Mouse (Mus musculus) heart, embryonic 14.5 days (tissue): ENCODE measurements around the gene Commd3. TPM values are rescaled to one million over a fixed set of nuclear protein-coding genes. Genes with fewer than 3 reads are reported as not detected.
A peak's percentile ranks its signal among the peaks of the same experiment; 100 is the strongest.

ENCODE experiments used
- ATAC-seq: fragments of 200-750 bp; cut with Nextera tagmentation; 2 replicates; pipeline ENCODE4 v1.8.0; 2017; ENCODE audit warnings: low read depth, moderate TSS enrichment; ENCODE audit not compliant: insufficient number of reproducible peaks, insufficient read depth, low FRiP score
- H3K27ac ChIP-seq, 2 experiments: fragments of 200-500 bp in 1 of 2; fragments of 300-500 bp in 1 of 2; sonication (generic) in 1 of 2; replicated peaks in 1 of 2; 2 replicates each; pipeline ENCODE4 v1.5.1; 2012 to 2014; ENCODE audit warnings: low read depth in 2 of 2, low read length in 2 of 2, control low read depth in 1 of 2, mild to moderate bottlenecking in 1 of 2, mixed read lengths in 1 of 2; ENCODE audit not compliant: control insufficient read depth in 1 of 2, insufficient read depth in 1 of 2
- H3K27me3 ChIP-seq: fragments of 300-500 bp; sonication (generic); 2 replicates; pipeline ENCODE4 v1.6.1; 2014; ENCODE audit warnings: mild to moderate bottlenecking, low read length, control low read depth; ENCODE audit not compliant: control insufficient read depth, insufficient read depth
- H3K36me3 ChIP-seq: fragments of 300-500 bp; sonication (generic); 2 replicates; pipeline ENCODE4 v1.6.1; 2014; ENCODE audit warnings: mild to moderate bottlenecking, control low read depth, low read length, mixed read lengths; ENCODE audit not compliant: control insufficient read depth, insufficient read depth
- H3K4me1 ChIP-seq, 2 experiments: fragments of 200-500 bp in 1 of 2; fragments of 300-500 bp in 1 of 2; sonication (generic) in 1 of 2; 2 replicates each; pipeline ENCODE4 v1.6.1; 2012 to 2014; ENCODE audit warnings: low read length in 2 of 2, control low read depth in 1 of 2, mixed read lengths in 1 of 2; ENCODE audit not compliant: control insufficient read depth in 2 of 2, insufficient read depth in 2 of 2
- H3K4me2 ChIP-seq: fragments of 300-500 bp; sonication (generic); 2 replicates; pipeline ENCODE4 v1.6.1; 2014; ENCODE audit warnings: mild to moderate bottlenecking, low read length
- H3K4me3 ChIP-seq, 2 experiments: fragments of 200-500 bp in 1 of 2; fragments of 300-500 bp in 1 of 2; sonication (generic) in 1 of 2; 2 replicates each; pipeline ENCODE4 v1.5.1; 2012 to 2014; ENCODE audit warnings: low read length in 2 of 2, mild to moderate bottlenecking in 2 of 2, control low read depth in 1 of 2, low read depth in 1 of 2, moderate library complexity in 1 of 2; ENCODE audit not compliant: control insufficient read depth in 1 of 2, insufficient read depth in 1 of 2
- H3K9ac ChIP-seq: fragments of 300-500 bp; sonication (generic); 2 replicates; pipeline ENCODE4 v1.6.1; 2014; ENCODE audit warnings: mild to moderate bottlenecking, low read length
- H3K9me3 ChIP-seq: fragments of 300-500 bp; sonication (generic); 2 replicates; pipeline ENCODE4 v1.6.1; 2016; ENCODE audit warnings: low read length, control low read depth; ENCODE audit not compliant: control insufficient read depth
- WGBS: fragments of 180-500 bp; shearing (Covaris S2); extraction: QIAGEN DNeasy Blood & Tissue Kit; methylation state at CpG from one replicate; pipeline ENCODE4 v1.1.7; 2014; 5-methylcytosine and 5-hydroxymethylcytosine counted together
- polyA plus RNA-seq: library from polyadenylated mRNA; unstranded; fragments of >200 nt; fragmentation: Nextera tagmentation; extraction: Ambion mirVana; gene quantifications from 2 replicates; pipeline ENCODE4 v1.2.1, GENCODE M21; 2014

Gene Commd3
- polyA plus RNA-seq, 1 experiment from 2014 or later: 206 TPM

- no peaks in the 10 kb centered on the region for H3K9me3 ChIP-seq
- H3K27ac ChIP-seq: no peak overlapping the region
- ATAC-seq: no peak
- H3K27me3 ChIP-seq: peaks cover 10% of the 10 kb centered on the region; the same call in 1 of the 2 replicates
- 0 out of 2 replicates have a peak, but pooled peaks cover 4% of the 10 kb centered on the region for H3K36me3 ChIP-seq
- no peak overlapping the region for H3K4me3 ChIP-seq
- WGBS: 22% methylated on average over 6 of the region's 6 CpGs
- H3K4me1 ChIP-seq: peaks cover 0 to 2% of the 10 kb centered on the region in 2 experiments; a peak in 2 of 4 replicates
- H3K4me2 ChIP-seq: peak overlapping the region; percentile 25; the same call in 1 of the 2 replicates
- H3K9ac ChIP-seq: no peak overlapping the region
Measured at GRCm38 (mm10) chr2:18671041-18671440, 1.1 kb upstream of the Commd3 start.

DNA sequence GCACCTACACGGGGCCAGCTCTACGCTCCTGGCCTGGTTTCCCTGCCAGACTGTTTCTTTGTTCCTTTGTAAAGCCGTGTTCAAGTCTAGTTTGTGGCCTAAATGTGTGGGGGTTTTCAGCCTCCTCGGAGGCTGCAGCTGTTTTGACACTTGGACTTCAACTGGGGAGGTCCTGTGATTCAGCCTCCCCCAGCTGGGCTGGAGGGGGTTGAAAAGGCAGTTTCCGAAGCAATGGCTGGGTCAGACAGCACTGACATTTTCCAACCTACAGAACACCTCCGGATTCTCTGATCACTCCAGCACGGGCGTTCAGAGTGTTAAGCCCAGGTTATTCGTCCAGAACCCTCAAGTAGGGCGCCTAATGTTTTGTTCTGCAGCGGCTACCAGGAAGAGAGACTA is 581 bp downstream of the Commd3 start:
- peak overlapping the region; percentile 82 for H3K4me2 ChIP-seq
- no peaks in the 10 kb centered on the region for H3K9me3 ChIP-seq
- H3K36me3 ChIP-seq: 0 out of 2 replicates have a peak, but pooled peaks cover 4% of the 10 kb centered on the region
- peaks cover 5% of the 10 kb centered on the region; the same call in 1 of the 2 replicates for H3K27me3 ChIP-seq
- WGBS: under 1% methylated on average over 11 of the region's 11 CpGs
- H3K4me1 ChIP-seq: peaks cover 0 to 2% of the 10 kb centered on the region in 2 experiments; a peak in 3 of 4 replicates
- H3K27ac ChIP-seq: peak overlapping the region; percentile 93 to 98
- H3K4me3 ChIP-seq: peak overlapping the region; percentile 84 to 92
- peak overlapping the region; percentile 99 for H3K9ac ChIP-seq
- no peak for ATAC-seq

GRCm38 (mm10) chr2:18673766-18674165 is 1.6 kb downstream of the Commd3 start:
- Histone ChIP-seq H3K4me2 (peak overlapping the region; percentile 82), H3K4me3 (no peak overlapping the region), H3K36me3 (0 out of 2 replicates have a peak, but pooled peaks cover 4% of the 10 kb centered on the region), H3K4me1 (peaks cover 4 to 5% of the 10 kb centered on the region in 2 experiments), H3K27ac (no peak overlapping the region), H3K9ac (no peak overlapping the region), H3K9me3 (no peaks in the 10 kb centered on the region), H3K27me3 (0 out of 2 replicates have a peak, but pooled peaks cover 5% of the 10 kb centered on the region)
- WGBS: 74% methylated on average over 4 of the region's 4 CpGs
- no peak for ATAC-seq

- Histone ChIP-seq H3K4me2 (no peak overlapping the region), H3K9me3 (no peaks in the 10 kb centered on the region), H3K27ac (no peak overlapping the region), H3K4me3 (no peak overlapping the region), H3K4me1 (peaks cover 4 to 5% of the 10 kb centered on the region in 2 experiments), H3K36me3 (0 out of 2 replicates have a peak, but pooled peaks cover 4% of the 10 kb centered on the region), H3K9ac (no peak overlapping the region), H3K27me3 (peaks cover 4% of the 10 kb centered on the region; the same call in 1 of the 2 replicates)
- no peak for ATAC-seq
- WGBS: 90% methylated on average over 4 of the region's 4 CpGs
Measured at GRCm38 (mm10) chr2:18674193-18674902, 2.2 kb downstream of the Commd3 start.

DNA sequence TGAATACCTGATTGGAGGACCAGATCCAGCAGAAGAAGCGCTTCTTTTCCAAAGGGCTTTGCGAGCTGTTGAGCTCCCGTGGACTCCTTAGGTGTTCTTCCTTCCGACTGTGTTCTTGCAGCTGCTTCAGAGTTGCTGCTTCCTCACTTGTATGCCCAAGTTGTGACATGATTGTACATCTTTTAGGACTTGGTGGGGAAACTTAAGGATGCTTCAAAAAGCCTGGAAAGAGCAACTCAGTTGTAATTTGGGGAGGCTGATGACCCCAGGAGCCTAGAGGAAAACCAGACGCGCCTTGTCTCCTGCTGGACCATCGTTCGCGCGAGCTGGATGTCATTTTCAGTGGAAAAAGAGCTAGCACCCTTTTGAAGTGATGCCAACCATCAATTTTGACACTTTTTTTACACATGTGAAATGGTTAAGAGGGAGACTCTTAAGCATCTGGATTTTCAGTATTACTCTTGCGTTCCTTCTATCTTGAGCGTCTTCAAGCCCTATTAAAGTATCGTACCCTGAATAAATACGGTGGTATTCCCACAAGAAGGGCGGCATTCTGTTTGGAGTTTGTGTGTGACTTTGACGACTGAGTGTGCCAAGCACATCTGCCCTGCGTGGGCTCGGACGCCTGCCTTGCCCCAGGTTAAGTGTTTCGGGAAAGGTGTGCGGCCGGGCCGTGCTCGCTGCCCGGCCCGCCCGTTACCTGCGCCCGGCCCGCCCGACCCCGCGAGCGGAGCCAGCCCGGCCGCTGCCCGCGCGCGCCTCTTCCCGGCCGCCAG is 3.7 kb downstream of the Commd3 start:
- no peak for ATAC-seq
- H3K27me3 ChIP-seq: peaks cover 17% of the 10 kb centered on the region
- 0 out of 2 replicates have a peak, but pooled peaks cover 4% of the 10 kb centered on the region for H3K36me3 ChIP-seq
- peak overlapping the region; percentile 52 to 90 for H3K4me3 ChIP-seq
- H3K4me1 ChIP-seq: peaks cover 5 to 12% of the 10 kb centered on the region in 2 experiments
- H3K9ac ChIP-seq: peak overlapping the region; percentile 95
- H3K4me2 ChIP-seq: peak overlapping the region; percentile 89
- no peaks in the 10 kb centered on the region for H3K9me3 ChIP-seq
- 18% methylated on average over 39 of the region's 42 CpGs for WGBS
- H3K27ac ChIP-seq: peak overlapping the region in 1 of 2 experiments; percentile 94; a peak in 2 of 4 replicates

- Histone ChIP-seq H3K9me3 (no peaks in the 10 kb centered on the region), H3K9ac (peak overlapping the region; percentile 95), H3K4me2 (peak overlapping the region; percentile 89), H3K4me1 (peaks cover 9 to 16% of the 10 kb centered on the region in 2 experiments), H3K27me3 (peaks cover 17% of the 10 kb centered on the region), H3K36me3 (0 out of 2 replicates have a peak, but pooled peaks cover 4% of the 10 kb centered on the region), H3K27ac (peak overlapping the region in 1 of 2 experiments; percentile 94; a peak in 2 of 4 replicates), H3K4me3 (peak overlapping the region; percentile 52 to 90)
- WGBS: under 1% methylated on average over 43 of the region's 64 CpGs
- ATAC-seq: peak; percentile 80
Measured at GRCm38 (mm10) chr2:18676457-18676935, 4.3 kb downstream of the Commd3 start.

GRCm38 (mm10) chr2:18676936-18677491 is 4.8 kb downstream of the Commd3 start, which contains the start of gene Bmi1:
Gene Bmi1 (plus strand): TSS chr2:18677018.
- Histone ChIP-seq H3K4me2 (peak within 1 kb of the TSS; percentile 89), H3K4me1 (peaks cover 9 to 16% of the 10 kb centered on the region in 2 experiments), H3K4me3 (peak within 1 kb of the TSS; percentile 90 to 99), H3K9ac (peak within 1 kb of the TSS; percentile 95), H3K27me3 (peaks cover 17% of the 10 kb centered on the region), H3K9me3 (no peaks in the 10 kb centered on the region), H3K36me3 (peaks cover 8% of the 10 kb centered on the region; the same call in 1 of the 2 replicates), H3K27ac (peak within 1 kb of the TSS; percentile 91 to 94)
- ATAC-seq: peak; percentile 31
- WGBS: under 1% methylated on average over 57 of the region's 77 CpGs
